Mouse (Mus musculus): ENCODE results near the gene Cacnb4.
A peak's percentile ranks its signal among the peaks of the same experiment; 100 is the strongest.

Gene Cacnb4

GRCm38 (mm10) chr2:52476801-52477549 lies 199.7 kb downstream of the Cacnb4 start:
- DNase-seq (ENCODE audit: low read depth, low spot score) = peak; percentile 40

- peak; percentile 24 for DNase-seq (ENCODE audit: low read depth, low spot score)
These were observed 200.8 kb downstream of the Cacnb4 start for GRCm38 (mm10) chr2:52475854-52476253.

- no peak for DNase-seq (ENCODE audit: low read depth, low spot score)
These were observed 202.1 kb downstream of the Cacnb4 start for GRCm38 (mm10) chr2:52474570-52474969.

GRCm38 (mm10) chr2:52471545-52472291 lies 204.9 kb downstream of the Cacnb4 start:
- no peak for DNase-seq (ENCODE audit: low read depth, low spot score)

GRCm38 (mm10) chr2:52470044-52470560 lies 206.5 kb downstream of the Cacnb4 start:
- no peak for DNase-seq (ENCODE audit: low read depth, low spot score)

GRCm38 (mm10) chr2:52467629-52468028 lies 209.0 kb downstream of the Cacnb4 start:
- DNase-seq (ENCODE audit: low read depth, low spot score) = no peak

- DNase-seq (ENCODE audit: low read depth, low spot score) = no peak
These were observed 215.2 kb downstream of the Cacnb4 start for GRCm38 (mm10) chr2:52461206-52461967.

GRCm38 (mm10) chr2:52455606-52456479 lies 220.8 kb downstream of the Cacnb4 start:
- DNase-seq (ENCODE audit: low read depth, low spot score) = no peak

- no peak for DNase-seq (ENCODE audit: low read depth, low spot score)
These were observed 226.8 kb downstream of the Cacnb4 start for GRCm38 (mm10) chr2:52449818-52450217.

- DNase-seq (ENCODE audit: low read depth, low spot score) = no peak
These were observed 227.7 kb downstream of the Cacnb4 start for GRCm38 (mm10) chr2:52448916-52449315.

GRCm38 (mm10) chr2:52446648-52447047 lies 230.0 kb downstream of the Cacnb4 start:
- DNase-seq (ENCODE audit: low read depth, low spot score) = no peak

GRCm38 (mm10) chr2:52442125-52442524 lies 234.5 kb downstream of the Cacnb4 start:
- DNase-seq (ENCODE audit: low read depth, low spot score) = no peak

- peak; percentile 74 for DNase-seq (ENCODE audit: low read depth, low spot score)
These were observed 236.1 kb downstream of the Cacnb4 start for GRCm38 (mm10) chr2:52440420-52441015.

- no peak for DNase-seq (ENCODE audit: low read depth, low spot score)
These were observed 238.2 kb downstream of the Cacnb4 start for GRCm38 (mm10) chr2:52438437-52438836.

GRCm38 (mm10) chr2:52438013-52438412 lies 238.6 kb downstream of the Cacnb4 start:
- DNase-seq (ENCODE audit: low read depth, low spot score) = no peak

GRCm38 (mm10) chr2:52435919-52436632 lies 240.6 kb downstream of the Cacnb4 start:
- no peak for DNase-seq (ENCODE audit: low read depth, low spot score)

GRCm38 (mm10) chr2:52433365-52433764 lies 243.3 kb downstream of the Cacnb4 start:
- DNase-seq (ENCODE audit: low read depth, low spot score) = no peak

GRCm38 (mm10) chr2:52427383-52427782 lies 249.2 kb downstream of the Cacnb4 start:
- no peak for DNase-seq (ENCODE audit: low read depth, low spot score)

- no peak for DNase-seq (ENCODE audit: low read depth, low spot score)
These were observed 250.6 kb downstream of the Cacnb4 start for GRCm38 (mm10) chr2:52426041-52426440.

GRCm38 (mm10) chr2:52425523-52425795 lies 251.2 kb downstream of the Cacnb4 start:
- DNase-seq (ENCODE audit: low read depth, low spot score) = no peak
